Mouse (Mus musculus): ENCODE data around the gene Gimap4.

DNA sequence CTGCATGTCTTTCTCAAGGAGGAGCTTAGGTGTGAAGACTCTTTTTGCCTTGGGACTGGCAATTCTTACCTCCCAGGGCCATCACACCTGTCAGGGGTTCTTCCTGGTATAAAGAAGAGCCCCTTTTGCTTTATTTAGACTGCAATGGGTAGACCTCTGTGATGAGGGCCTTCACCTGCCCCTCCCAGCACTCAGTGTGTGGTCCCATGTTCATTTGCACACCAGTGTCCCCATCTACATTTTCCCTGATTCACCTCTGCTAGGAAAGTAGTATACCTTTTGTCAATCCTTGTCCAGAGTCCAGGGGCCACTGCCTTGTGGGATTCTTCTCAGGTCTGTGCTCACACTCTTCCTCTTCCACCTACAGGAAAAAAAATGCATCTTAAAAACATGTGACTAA, 19.8 kb downstream of the Gimap4 start:
- TF ChIP-seq CTCF (IDR thresholded peaks at IDR 0.05; ENCODE audit: borderline replicate concordance, insufficient read depth, low read depth, low read length) (no peak), POLR2A (IDR thresholded peaks at IDR 0.05; ENCODE audit: borderline replicate concordance, insufficient read depth, low read length) (no peak)

Measured in cerebellum, adult 2 months (tissue).